Mouse (Mus musculus) heart, embryonic 15.5 days (tissue): ENCODE results near the gene Wdr66. TPM values are rescaled to one million over a fixed set of nuclear protein-coding genes. Genes with fewer than 3 reads are reported as not detected.
"Not testable (repeated sequence)": the region's sequence is repeated elsewhere in the genome, so short reads cannot be mapped to it uniquely, and the experiment has no call there.

Experiments
- ATAC-seq: fragments of 200-750 bp; cut with Nextera tagmentation; replicated peaks from 2 replicates; pipeline ENCODE4 v1.8.0; 2017; ENCODE audit warnings: low read depth, moderate TSS enrichment; ENCODE audit not compliant: insufficient number of reproducible peaks, insufficient read depth, low FRiP score
- H3K27ac ChIP-seq: fragments of 300-500 bp; sonication (generic); 2 replicates; pipeline ENCODE4 v1.5.1; 2015; ENCODE audit warnings: mild to moderate bottlenecking, inconsistent platforms
- H3K27me3 ChIP-seq: fragments of 300-500 bp; sonication (generic); 2 replicates; pipeline ENCODE4 v1.6.1; 2015; ENCODE audit warnings: inconsistent platforms
- H3K36me3 ChIP-seq: fragments of 300-500 bp; sonication (generic); 2 replicates; pipeline ENCODE4 v1.6.1; 2015; ENCODE audit warnings: mild to moderate bottlenecking, inconsistent platforms
- H3K4me1 ChIP-seq: fragments of 300-500 bp; sonication (generic); replicated peaks from 2 replicates; pipeline ENCODE4 v1.6.1; 2015; ENCODE audit warnings: inconsistent platforms
- H3K4me2 ChIP-seq: fragments of 300-500 bp; sonication (generic); 2 replicates; pipeline ENCODE4 v1.6.1; 2015; ENCODE audit warnings: inconsistent platforms, mild to moderate bottlenecking, moderate library complexity
- H3K4me3 ChIP-seq: fragments of 300-500 bp; sonication (generic); 2 replicates; pipeline ENCODE4 v1.5.1; 2015; ENCODE audit warnings: mild to moderate bottlenecking, inconsistent platforms
- H3K9ac ChIP-seq: fragments of 300-500 bp; sonication (generic); 2 replicates; pipeline ENCODE4 v1.6.1; 2015; ENCODE audit warnings: mild to moderate bottlenecking, inconsistent platforms
- H3K9me3 ChIP-seq: fragments of 300-500 bp; sonication (generic); replicated peaks from 2 replicates; pipeline ENCODE4 v1.6.1; 2016; ENCODE audit warnings: inconsistent platforms
- WGBS: fragments of 180-500 bp; shearing (Covaris S2); methylation state at CpG from one replicate; pipeline ENCODE4 v1.1.7; 2015; ENCODE audit warnings: mixed read lengths; 5-methylcytosine and 5-hydroxymethylcytosine counted together
- polyA plus RNA-seq: library from polyadenylated mRNA; unstranded; fragments of >200 nt; fragmentation: Nextera tagmentation; extraction: Ambion mirVana; gene quantifications from 2 replicates; pipeline ENCODE4 v1.2.1, GENCODE M21; 2015

Gene Wdr66
- 2.1 and 3.5 TPM in 2 replicates for polyA plus RNA-seq

DNA sequence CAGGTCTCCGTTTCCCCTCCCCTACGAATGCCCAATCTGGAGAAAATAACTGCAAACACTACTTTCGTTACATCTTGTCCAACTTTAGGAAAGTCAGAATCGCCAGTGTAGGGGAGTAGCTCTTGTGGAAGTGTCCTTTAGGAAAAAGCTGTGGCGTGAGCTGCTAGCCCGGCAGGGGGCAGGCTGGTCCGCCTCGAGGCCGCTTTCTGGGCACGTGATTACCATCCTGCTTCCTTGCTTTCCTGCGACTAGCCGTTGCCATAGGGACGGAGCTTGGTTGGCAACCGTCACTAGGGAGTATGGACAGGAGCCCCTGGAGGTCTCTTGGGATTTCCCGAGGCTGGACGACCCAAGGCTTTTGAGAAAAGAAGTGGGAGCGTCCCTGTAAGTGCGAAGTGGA, at the start of gene Wdr66:
TSS of gene Wdr66 (plus strand) at position 269 of the 400 bp plus-strand sequence.
- H3K4me2 ChIP-seq, result peak within 1 kb of the TSS; percentile 62
- no peaks in the 10 kb centered on the region for H3K9me3 ChIP-seq
- H3K4me1 ChIP-seq, result peaks cover 7% of the 10 kb centered on the region
- no peaks in the 10 kb centered on the region for H3K27me3 ChIP-seq
- no peak within 1 kb of the TSS for H3K27ac ChIP-seq
- 5% methylated on average over 18 of the region's 18 CpGs for WGBS
- ATAC-seq, result peak; percentile 86
- no peak within 1 kb of the TSS for H3K9ac ChIP-seq
- peak within 1 kb of the TSS; percentile 34 for H3K4me3 ChIP-seq
- H3K36me3 ChIP-seq, result no peaks in the 10 kb centered on the region

DNA sequence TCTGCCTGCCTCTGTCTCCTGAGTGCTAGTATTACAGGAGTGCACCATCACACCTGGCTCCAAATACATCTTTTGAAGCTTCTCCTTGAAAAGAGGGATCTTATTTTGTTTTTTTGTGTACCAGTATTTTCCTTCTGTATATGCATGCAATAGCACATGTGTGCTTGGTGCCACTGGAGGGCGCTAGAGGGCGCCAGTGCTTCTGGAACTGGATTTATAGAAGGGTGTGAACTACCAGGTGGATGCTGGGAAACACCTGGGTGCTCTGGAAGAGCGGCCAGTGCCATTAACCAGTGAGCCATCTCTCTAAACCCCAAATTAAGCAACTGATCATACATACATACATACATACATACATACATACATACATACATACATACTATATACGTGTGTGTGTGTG, 49.1 kb upstream of the Wdr66 start:
- WGBS, result 43% methylated on average over 4 of the region's 4 CpGs
- ATAC-seq, H3K9ac ChIP-seq, H3K9me3 ChIP-seq, H3K4me1 ChIP-seq, H3K4me3 ChIP-seq, H3K27me3 ChIP-seq, H3K27ac ChIP-seq, H3K4me2 ChIP-seq, H3K36me3 ChIP-seq: not testable (repeated sequence)

DNA sequence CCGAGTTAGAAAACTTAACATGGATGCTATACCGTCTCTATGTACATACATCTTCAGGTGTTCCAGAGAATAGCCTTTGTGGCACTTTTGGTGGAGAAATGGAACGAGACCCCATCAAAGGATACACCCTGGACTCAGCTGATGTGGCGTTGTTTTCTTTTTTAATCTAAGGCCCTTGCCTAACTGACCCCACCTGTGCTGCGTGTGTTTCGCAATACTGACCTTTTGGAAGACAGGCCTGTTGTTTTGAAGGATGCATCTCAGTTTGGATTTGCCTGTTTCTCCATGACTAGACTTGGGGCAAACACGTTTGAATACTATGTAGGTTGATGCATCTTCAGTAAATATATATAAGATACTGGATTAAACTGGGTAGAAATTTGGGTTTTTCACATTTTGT, 48.3 kb upstream of the Wdr66 start:
- not testable (repeated sequence) for H3K27me3 ChIP-seq, H3K4me3 ChIP-seq, H3K4me1 ChIP-seq, H3K36me3 ChIP-seq, ATAC-seq, H3K4me2 ChIP-seq, H3K27ac ChIP-seq, H3K9ac ChIP-seq, H3K9me3 ChIP-seq
- 82% methylated on average over 7 of the region's 7 CpGs for WGBS

DNA sequence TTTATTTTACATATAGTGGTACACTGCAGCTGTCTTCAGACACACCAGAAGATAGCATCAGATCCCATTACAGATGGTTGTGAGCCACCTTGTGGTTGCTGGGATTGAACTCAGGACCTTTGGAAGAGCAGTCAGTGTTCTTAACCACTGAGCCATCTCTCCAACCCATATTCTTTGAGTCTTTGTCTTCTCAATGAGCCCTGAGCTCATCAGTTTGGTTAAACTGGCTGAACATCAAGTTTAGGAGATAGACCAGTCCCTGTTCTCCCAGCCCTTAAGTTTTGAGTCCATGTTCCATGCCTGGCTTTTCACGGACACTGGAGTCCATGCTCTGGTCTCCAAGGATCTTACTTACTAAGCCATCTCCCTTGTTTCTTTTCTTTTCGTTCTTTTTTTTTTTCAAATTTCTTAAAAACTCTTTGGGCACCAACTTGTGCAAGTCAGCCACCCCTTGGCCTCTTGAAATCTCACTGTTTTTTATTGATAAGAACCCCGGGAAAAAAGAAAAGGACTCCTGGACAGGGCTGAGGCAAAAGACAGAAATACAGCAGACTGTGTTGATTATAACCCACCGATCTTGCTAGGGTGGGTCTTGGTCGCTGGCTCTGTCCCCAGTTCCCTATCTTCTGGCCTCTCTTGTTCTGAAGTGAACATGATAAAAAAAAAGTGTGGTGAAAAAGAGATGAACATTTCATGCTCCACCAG, 29.4 kb upstream of the Wdr66 start:
- not testable (repeated sequence) for H3K4me2 ChIP-seq, H3K9ac ChIP-seq, ATAC-seq, H3K9me3 ChIP-seq, H3K36me3 ChIP-seq, H3K4me3 ChIP-seq, H3K27ac ChIP-seq, H3K4me1 ChIP-seq, H3K27me3 ChIP-seq
- 58% methylated on average over 4 of the region's 5 CpGs for WGBS

DNA sequence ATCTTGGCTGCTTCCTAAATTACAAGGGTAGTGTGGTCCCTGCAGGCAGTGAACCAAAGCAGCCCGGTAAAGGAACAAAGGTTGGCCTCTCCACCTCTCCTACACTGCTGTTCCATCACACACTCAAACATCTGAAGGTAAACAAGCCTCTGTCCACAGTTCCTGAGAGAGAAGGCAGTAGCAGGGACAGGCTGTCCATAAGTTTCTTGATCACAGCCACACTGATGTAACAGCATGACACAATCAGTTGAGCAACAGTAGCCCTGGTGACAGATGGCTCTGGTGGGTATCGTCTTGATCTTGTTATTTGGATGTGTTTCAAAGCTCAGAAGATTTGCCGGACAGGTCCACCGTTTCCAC, 28.9 kb upstream of the Wdr66 start:
- Histone ChIP-seq H3K4me1 (no peaks in the 10 kb centered on the region), H3K27ac (no peak overlapping the region), H3K36me3 (no peaks in the 10 kb centered on the region), H3K9me3 (no peaks in the 10 kb centered on the region), H3K4me3 (no peak overlapping the region), H3K4me2 (no peak overlapping the region), H3K27me3 (no peaks in the 10 kb centered on the region), H3K9ac (no peak overlapping the region)
- ATAC-seq, result no peak
- WGBS, result 51% methylated on average over 4 of the region's 4 CpGs

DNA sequence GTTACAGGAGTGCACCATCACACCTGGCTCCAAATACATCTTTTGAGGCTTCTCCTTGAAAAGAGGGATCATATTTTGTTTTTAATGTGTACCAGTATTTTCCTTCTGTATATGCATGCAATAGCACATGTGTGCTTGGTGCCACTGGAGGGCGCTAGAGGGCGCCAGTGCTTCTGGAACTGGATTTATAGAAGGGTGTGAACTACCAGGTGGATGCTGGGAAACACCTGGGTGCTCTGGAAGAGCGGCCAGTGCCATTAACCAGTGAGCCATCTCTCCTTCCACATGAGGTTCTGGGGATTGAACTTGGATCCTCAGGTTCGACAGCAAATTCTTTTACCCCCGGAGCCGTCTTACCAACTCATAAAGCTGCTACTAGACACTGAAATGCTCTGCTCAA, 28.0 kb upstream of the Wdr66 start:
- H3K4me3 ChIP-seq, H3K9me3 ChIP-seq, ATAC-seq, H3K27me3 ChIP-seq, H3K4me2 ChIP-seq, H3K4me1 ChIP-seq, H3K9ac ChIP-seq, H3K27ac ChIP-seq, H3K36me3 ChIP-seq: not testable (repeated sequence)
- WGBS, result 57% methylated on average over 6 of the region's 6 CpGs

DNA sequence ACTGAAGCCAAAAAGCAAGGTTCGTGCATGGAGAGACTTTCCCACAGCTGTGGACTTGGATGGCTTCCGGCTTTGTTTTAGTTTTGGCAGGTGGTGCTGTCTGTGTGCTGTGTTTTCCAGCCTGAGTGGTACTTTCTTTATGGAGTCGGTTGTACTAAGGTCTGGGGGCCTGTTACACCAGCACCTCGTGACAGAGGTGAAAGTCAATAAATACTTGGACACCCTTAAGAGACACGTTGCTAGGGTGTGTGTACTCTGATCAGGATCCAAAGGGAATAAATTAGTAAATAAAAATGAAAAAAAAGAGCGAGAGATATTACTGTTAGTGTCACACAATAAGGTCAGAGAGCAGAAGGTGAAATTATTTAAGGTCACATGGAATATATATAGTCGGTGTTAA, 25.1 kb upstream of the Wdr66 start:
- Histone ChIP-seq H3K27ac (no peak overlapping the region), H3K4me1 (peaks cover 10% of the 10 kb centered on the region), H3K9me3 (no peaks in the 10 kb centered on the region), H3K4me2 (no peak overlapping the region), H3K9ac (no peak overlapping the region), H3K36me3 (no peaks in the 10 kb centered on the region), H3K4me3 (no peak overlapping the region), H3K27me3 (no peaks in the 10 kb centered on the region)
- no peak for ATAC-seq
- WGBS, result 83% methylated on average over 7 of the region's 7 CpGs

DNA sequence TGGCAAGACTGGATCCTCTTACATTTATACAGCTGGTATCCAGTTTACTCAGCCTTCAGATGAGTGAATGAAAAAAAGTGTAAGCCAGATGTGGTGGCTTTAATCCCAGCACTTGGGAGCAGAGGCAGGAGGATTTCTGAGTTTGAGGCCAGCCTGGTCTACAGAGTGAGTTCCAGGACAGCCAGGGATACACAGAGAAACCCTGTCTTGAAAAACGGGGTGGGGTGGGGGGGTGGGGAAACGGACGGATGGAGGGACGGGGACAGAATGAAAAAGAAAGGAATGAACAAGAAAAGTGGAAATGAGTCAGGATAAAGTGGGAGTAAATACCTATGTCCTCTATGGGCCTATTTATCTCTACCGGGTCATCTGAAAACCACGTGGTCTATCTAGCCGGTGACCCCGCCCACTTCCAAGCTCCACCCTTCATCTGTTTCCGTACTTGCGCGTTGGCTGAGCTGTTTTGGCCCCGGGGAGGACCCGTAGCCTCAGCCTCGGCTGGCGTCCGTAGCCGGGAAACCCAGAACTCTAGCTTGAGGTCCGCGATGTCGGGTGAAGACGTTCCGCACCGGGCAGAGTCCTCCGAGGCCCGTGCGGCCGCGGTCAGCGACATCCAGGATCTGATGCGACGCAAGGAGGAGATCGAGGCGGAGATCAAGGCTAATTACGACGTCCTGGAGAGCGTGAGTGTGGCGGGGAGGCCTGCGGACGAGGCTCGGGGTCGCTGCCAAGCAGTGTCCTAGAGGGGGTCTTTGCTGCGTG, 24.0 kb upstream of the Wdr66 start:
- peak; percentile 82 for ATAC-seq
- peak overlapping the region; percentile 90 for H3K9ac ChIP-seq
- H3K4me2 ChIP-seq, result peak overlapping the region; percentile 70
- H3K27me3 ChIP-seq, result no peaks in the 10 kb centered on the region
- H3K36me3 ChIP-seq, result no peaks in the 10 kb centered on the region
- WGBS, result 1% methylated on average over 42 of the region's 42 CpGs
- peaks cover 10% of the 10 kb centered on the region for H3K4me1 ChIP-seq
- H3K9me3 ChIP-seq, result no peaks in the 10 kb centered on the region
- peak overlapping the region; percentile 20; the same call in 1 of the 2 replicates for H3K27ac ChIP-seq
- peak overlapping the region; percentile 91 for H3K4me3 ChIP-seq

DNA sequence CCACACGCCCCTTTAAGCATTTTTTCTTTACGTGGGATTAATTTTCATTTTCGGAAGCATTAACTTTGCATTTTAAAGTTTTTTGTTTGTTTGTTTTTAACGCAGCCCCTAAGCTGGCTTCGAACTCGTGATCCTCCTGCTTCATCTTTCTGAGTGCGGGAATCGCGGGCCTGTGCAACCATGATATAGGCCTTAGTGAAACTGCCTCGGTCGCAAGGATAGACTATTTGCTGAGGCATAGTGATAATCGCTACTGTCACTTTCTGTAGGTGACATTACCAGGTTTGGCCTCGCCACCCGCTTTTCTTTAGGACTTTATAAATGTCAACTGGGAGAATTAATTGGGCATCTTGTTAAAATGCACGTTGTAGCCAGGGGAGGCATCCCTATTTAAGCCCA, 23.4 kb upstream of the Wdr66 start:
- Histone ChIP-seq H3K4me2 (peak overlapping the region; percentile 70), H3K9ac (peak overlapping the region; percentile 90), H3K9me3 (no peaks in the 10 kb centered on the region), H3K4me3 (peak overlapping the region; percentile 91), H3K36me3 (no peaks in the 10 kb centered on the region), H3K27ac (peak overlapping the region; percentile 20; the same call in 1 of the 2 replicates), H3K27me3 (no peaks in the 10 kb centered on the region), H3K4me1 (peaks cover 15% of the 10 kb centered on the region)
- no peak for ATAC-seq
- 8% methylated on average over 15 of the region's 15 CpGs for WGBS

DNA sequence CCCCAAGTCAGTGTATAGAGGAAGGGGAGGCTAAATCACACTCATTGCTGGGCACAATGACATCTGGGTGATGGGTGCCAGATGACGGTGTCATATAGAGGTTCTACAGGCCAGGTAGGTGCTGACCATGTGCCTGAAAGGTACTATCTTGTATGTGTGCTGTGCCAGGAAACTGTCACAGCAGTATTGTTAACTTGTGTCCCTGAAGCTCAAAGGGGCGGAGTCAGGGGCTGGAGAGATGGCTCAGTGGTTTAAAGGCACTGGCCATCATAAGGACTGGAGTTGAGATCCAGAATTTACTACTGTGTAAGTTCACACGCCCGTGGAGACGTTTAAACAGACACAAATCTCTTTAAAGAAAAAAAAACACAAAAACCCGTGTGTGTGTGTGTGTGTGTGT, 22.6 kb upstream of the Wdr66 start:
- WGBS, result 83% methylated on average over 6 of the region's 6 CpGs
- peaks cover 17% of the 10 kb centered on the region for H3K4me1 ChIP-seq
- H3K9me3 ChIP-seq, result no peaks in the 10 kb centered on the region
- peak overlapping the region; percentile 70 for H3K4me2 ChIP-seq
- peak overlapping the region; percentile 91; the same call in 1 of the 2 replicates for H3K4me3 ChIP-seq
- H3K36me3 ChIP-seq, result no peaks in the 10 kb centered on the region
- no peaks in the 10 kb centered on the region for H3K27me3 ChIP-seq
- H3K9ac ChIP-seq, result no peak overlapping the region; the same call in 1 of the 2 replicates
- ATAC-seq, result no peak
- H3K27ac ChIP-seq, result no peak overlapping the region

DNA sequence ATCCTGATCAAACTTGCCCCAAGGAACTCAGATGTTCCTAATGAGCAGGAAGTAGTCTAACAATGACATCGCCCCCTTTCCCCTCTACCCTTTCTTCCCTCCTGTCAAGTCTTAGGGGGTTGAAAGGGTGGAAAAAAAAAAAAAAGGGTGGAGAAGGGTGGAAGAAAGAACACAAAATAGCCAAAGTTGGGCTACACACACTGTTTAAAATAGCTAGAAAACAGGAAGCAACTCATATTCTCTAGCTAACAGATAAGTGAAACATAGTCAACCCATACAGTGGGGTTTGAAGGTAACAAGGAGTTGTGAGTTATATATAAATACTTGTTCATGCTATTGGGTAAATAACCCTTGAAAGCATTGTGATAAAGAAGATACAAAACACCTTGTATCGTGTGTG, 19.7 kb upstream of the Wdr66 start:
- H3K27ac ChIP-seq, result no peak overlapping the region
- H3K4me3 ChIP-seq, result no peak overlapping the region
- ATAC-seq, result no peak
- no peak overlapping the region for H3K4me2 ChIP-seq
- H3K9ac ChIP-seq, result no peak overlapping the region
- H3K9me3 ChIP-seq, result no peaks in the 10 kb centered on the region
- 85% methylated on average over 2 of the region's 2 CpGs for WGBS
- no peaks in the 10 kb centered on the region for H3K27me3 ChIP-seq
- H3K4me1 ChIP-seq, result peaks cover 22% of the 10 kb centered on the region
- H3K36me3 ChIP-seq, result no peaks in the 10 kb centered on the region

DNA sequence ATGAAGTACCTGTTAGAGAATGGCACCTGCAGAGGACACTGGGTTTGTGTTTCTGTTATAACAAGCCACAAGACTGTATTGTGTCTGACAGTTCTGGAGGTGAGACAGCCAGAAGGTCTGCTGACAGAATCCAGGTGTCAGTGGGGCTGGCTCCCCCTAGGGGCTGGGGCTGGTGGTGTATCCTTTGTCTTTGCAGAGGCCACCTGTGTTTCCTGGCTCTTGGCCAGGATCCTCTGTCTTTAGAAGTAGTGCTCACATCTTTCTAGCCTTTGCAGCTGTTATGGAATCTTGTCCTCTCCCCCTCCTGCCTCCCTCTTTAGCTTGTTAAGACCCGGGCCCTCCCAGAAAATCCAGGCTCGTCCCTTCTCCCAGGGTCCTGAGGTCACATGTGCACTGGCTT, 16.2 kb upstream of the Wdr66 start:
- Histone ChIP-seq H3K4me3 (no peak overlapping the region), H3K4me1 (peaks cover 12% of the 10 kb centered on the region), H3K9ac (no peak overlapping the region), H3K27me3 (no peaks in the 10 kb centered on the region), H3K36me3 (peaks cover 20% of the 10 kb centered on the region; the same call in 1 of the 2 replicates), H3K27ac (no peak overlapping the region), H3K9me3 (no peaks in the 10 kb centered on the region), H3K4me2 (no peak overlapping the region)
- no peak for ATAC-seq
- 29% methylated on average over 2 of the region's 2 CpGs for WGBS
